Mouse (Mus musculus) heart, adult 2 months (tissue): ENCODE results near the gene Rel.

ENCODE experiments used
- CTCF ChIP-seq: fragments of 200-600 bp; IDR thresholded peaks from 2 replicates; pipeline ENCODE4 v1.8.1; 2022; ENCODE audit warnings: antibody characterized with exemption, mild to moderate bottlenecking, moderate library complexity
- EP300 ChIP-seq: fragments of 200-500 bp; IDR thresholded peaks from 2 replicates; pipeline ENCODE4 v1.6.1; 2011; ENCODE audit warnings: low read depth, low read length, control low read depth; ENCODE audit not compliant: insufficient read depth

- no peak for TF ChIP-seq EP300
- no peak for TF ChIP-seq CTCF
Measured at GRCm38 (mm10) chr11:23818745-23819144, 48.0 kb upstream of the Rel start.
